Mouse (Mus musculus) midbrain, embryonic 15.5 days (tissue): ENCODE results near the gene Man2b1. TPM values are rescaled to one million over a fixed set of nuclear protein-coding genes. Genes with fewer than 3 reads are reported as not detected.

Source experiments
- ATAC-seq: fragments of 200-750 bp; cut with Nextera tagmentation; replicated peaks from 2 replicates; pipeline ENCODE4 v1.8.0; 2017; ENCODE audit warnings: moderate TSS enrichment
- H3K27ac ChIP-seq: fragments of 300-500 bp; sonication (generic); 2 replicates; pipeline ENCODE4 v1.5.1; 2015; ENCODE audit warnings: mild to moderate bottlenecking, inconsistent platforms
- H3K27me3 ChIP-seq: fragments of 300-500 bp; sonication (generic); replicated peaks from 2 replicates; pipeline ENCODE4 v1.6.1; 2015; ENCODE audit warnings: inconsistent platforms
- H3K36me3 ChIP-seq: fragments of 300-500 bp; sonication (generic); replicated peaks from 2 replicates; pipeline ENCODE4 v1.6.1; 2015; ENCODE audit warnings: inconsistent platforms
- H3K4me1 ChIP-seq: fragments of 300-500 bp; sonication (generic); 2 replicates; pipeline ENCODE4 v1.6.1; 2015; ENCODE audit warnings: inconsistent platforms
- H3K4me2 ChIP-seq: fragments of 300-500 bp; sonication (generic); 2 replicates; pipeline ENCODE4 v1.6.1; 2015; ENCODE audit warnings: inconsistent platforms, mild to moderate bottlenecking, moderate library complexity
- H3K4me3 ChIP-seq: fragments of 300-500 bp; sonication (generic); 2 replicates; pipeline ENCODE4 v1.5.1; 2015; ENCODE audit warnings: mild to moderate bottlenecking, inconsistent platforms
- H3K9ac ChIP-seq: fragments of 300-500 bp; sonication (generic); 2 replicates; pipeline ENCODE4 v1.6.1; 2015; ENCODE audit warnings: mild to moderate bottlenecking, inconsistent platforms
- H3K9me3 ChIP-seq: fragments of 300-500 bp; sonication (generic); 2 replicates; pipeline ENCODE4 v1.6.1; 2016; ENCODE audit warnings: inconsistent platforms
- WGBS: fragments of 180-500 bp; shearing (Covaris S2); methylation state at CpG from one replicate; pipeline ENCODE4 v1.1.7; 2015; ENCODE audit warnings: mixed read lengths; 5-methylcytosine and 5-hydroxymethylcytosine counted together
- polyA plus RNA-seq: library from polyadenylated mRNA; unstranded; fragments of >200 nt; fragmentation: Nextera tagmentation; extraction: Ambion mirVana; gene quantifications from 2 replicates; pipeline ENCODE4 v1.2.1, GENCODE M21; 2015

The Man2b1 gene
- polyA plus RNA-seq, 1 experiment from 2014 or later, result 20.0 TPM

DNA sequence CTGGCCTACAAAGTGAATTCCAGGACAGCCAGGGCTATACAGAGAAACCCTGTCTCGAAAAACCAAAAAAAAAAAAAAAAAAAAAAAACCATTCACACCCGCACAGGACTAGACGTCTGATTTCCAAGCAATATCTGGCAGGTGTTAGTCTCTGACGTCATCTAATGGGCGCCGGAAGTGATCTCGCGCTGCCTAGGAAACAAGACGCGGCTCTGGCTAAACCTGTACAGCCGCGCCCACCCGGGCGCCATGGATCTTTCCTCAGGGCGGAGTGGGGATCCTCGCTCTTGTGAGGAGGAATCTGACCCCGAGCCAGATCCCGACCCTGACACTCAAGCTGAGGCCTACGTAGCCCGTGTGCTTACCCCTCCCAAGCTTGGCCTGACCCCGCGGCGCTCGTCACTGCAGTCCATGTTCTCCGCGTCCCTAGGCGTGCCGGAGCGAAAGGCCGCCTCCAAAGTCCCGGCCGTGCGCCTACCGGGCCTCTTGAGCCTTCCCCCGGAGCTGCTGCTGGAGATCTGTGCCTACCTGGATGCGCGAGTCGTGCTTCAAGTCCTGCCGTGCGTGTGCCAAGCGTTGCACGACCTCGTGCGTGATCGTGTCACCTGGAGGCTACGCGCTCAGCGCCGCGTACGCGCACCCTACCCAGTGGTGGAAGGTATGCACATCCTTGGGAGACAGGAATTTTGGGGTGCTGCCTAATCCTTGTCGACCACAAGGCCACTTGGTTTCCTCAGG is 23.0 kb upstream of the Man2b1 start, which contains the start of gene Fbxw9:
Gene Fbxw9 (plus strand): TSS at position 177 of the 738 bp plus-strand sequence.
- Histone ChIP-seq H3K9me3 (no peaks in the 10 kb centered on the region), H3K4me1 (peaks cover 19% of the 10 kb centered on the region), H3K4me3 (peak within 1 kb of the TSS; percentile 75), H3K27ac (peak within 1 kb of the TSS; percentile 76), H3K4me2 (peak within 1 kb of the TSS; percentile 83), H3K36me3 (peaks cover 16% of the 10 kb centered on the region), H3K27me3 (no peaks in the 10 kb centered on the region), H3K9ac (peak within 1 kb of the TSS; percentile 63)
- WGBS, result under 1% methylated on average over 53 of the region's 53 CpGs
- ATAC-seq, result peak; percentile 93

DNA sequence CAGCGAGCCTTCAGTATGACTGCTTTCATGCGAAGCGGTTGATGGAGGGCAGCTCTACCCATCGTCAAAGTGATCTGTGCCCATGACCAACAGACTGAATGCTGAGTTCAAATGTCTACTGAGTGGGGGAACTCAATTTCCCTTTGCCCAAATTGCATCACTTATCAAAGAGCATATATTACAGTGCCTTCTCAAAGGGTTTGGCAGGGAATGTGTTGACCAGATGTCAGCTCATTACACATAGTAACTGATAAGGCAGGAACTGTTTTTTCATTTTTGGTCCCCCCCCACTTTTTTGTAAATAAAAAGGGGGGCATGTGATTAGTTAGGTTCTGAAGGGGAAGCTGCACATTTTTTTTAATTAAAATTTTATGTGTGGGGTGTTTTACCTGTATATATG is 20.5 kb upstream of the Man2b1 start:
- no peaks in the 10 kb centered on the region for H3K9me3 ChIP-seq
- ATAC-seq, result no peak
- no peak overlapping the region for H3K4me2 ChIP-seq
- no peaks in the 10 kb centered on the region for H3K27me3 ChIP-seq
- WGBS, result 99% methylated on average over 4 of the region's 4 CpGs
- peaks cover 19% of the 10 kb centered on the region for H3K4me1 ChIP-seq
- H3K9ac ChIP-seq, result no peak overlapping the region
- peaks cover 10% of the 10 kb centered on the region; the same call in 1 of the 2 replicates for H3K36me3 ChIP-seq
- H3K27ac ChIP-seq, result no peak overlapping the region
- H3K4me3 ChIP-seq, result no peak overlapping the region

DNA sequence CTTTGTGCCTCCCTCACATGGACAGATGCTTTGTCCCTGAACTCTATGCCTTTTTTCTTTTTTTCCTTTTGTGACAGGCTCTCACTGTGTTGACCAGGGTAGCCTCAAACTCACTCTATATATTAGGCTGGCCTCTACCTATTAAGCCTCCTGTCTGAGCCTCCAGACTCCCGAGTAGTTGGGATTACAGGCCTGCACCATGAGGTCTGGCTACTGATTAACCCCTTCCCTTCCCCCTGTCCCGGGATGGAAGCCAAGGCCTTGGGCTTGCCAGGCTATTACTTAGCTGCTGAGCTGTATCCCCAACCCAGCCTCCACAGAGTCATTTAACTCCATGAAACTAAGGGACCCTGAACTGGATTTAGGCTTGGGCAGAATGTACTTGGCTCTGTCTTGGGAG is 17.9 kb upstream of the Man2b1 start:
- Histone ChIP-seq H3K27me3 (no peaks in the 10 kb centered on the region), H3K27ac (no peak overlapping the region), H3K9me3 (no peaks in the 10 kb centered on the region), H3K9ac (no peak overlapping the region), H3K36me3 (peaks cover 10% of the 10 kb centered on the region; the same call in 1 of the 2 replicates), H3K4me2 (no peak overlapping the region), H3K4me1 (peaks cover 19% of the 10 kb centered on the region), H3K4me3 (no peak overlapping the region)
- WGBS, result 44% methylated on average over 2 of the region's 2 CpGs
- ATAC-seq, result no peak

DNA sequence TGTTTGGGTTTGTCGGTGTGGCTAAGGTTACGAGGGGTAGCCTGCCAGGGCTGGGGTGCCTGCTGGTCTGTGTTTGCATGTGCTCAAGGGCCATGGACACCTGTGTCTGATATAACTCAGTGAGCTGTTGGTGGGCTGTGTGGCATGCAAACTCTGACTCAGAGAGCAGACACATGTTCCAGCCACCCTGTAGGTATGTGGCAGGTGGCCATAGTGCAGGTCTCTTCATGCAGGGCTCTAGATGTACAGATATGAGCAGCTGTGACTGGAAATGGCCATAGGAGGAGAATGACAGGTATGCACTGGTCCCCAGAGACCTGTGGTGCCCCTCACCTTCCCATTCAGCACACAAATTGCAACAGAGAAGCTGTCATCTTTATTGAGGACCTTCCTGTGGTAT is 15.9 kb upstream of the Man2b1 start:
- Histone ChIP-seq H3K27me3 (no peaks in the 10 kb centered on the region), H3K9ac (0 out of 2 replicates have a peak overlapping the region, but pooled peaks have one; percentile 5), H3K36me3 (peaks cover 10% of the 10 kb centered on the region; the same call in 1 of the 2 replicates), H3K4me3 (no peak overlapping the region), H3K27ac (no peak overlapping the region), H3K9me3 (no peaks in the 10 kb centered on the region), H3K4me2 (no peak overlapping the region), H3K4me1 (peaks cover 10% of the 10 kb centered on the region)
- no peak for ATAC-seq
- 93% methylated on average over 2 of the region's 2 CpGs for WGBS

DNA sequence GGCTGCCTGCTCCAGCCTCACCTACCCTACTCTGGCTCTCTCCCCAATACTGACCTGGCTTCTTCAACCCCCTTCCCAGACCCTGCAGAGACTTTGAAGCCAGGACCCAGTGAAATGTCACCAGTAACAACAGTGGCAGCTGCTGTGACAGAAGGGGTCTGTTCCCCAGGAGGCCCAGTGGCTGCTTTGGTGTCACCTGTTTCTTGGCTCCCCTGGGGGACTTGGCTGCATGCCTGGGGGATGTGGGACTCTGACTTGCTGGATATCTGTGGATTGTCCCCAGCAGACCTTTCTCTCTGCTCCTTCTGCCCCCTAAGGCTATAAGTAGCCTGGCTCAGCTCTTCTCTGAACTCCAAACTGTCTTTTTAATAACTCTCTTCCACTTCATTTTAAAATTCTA is 15.1 kb upstream of the Man2b1 start, which contains the start of gene Gm5741:
Gene Gm5741 (minus strand): TSS at position 1 of the 400 bp plus-strand sequence.
- Histone ChIP-seq H3K4me3 (no peak within 1 kb of the TSS), H3K4me1 (peaks cover 17% of the 10 kb centered on the region), H3K9me3 (no peaks in the 10 kb centered on the region), H3K27ac (no peak within 1 kb of the TSS), H3K27me3 (no peaks in the 10 kb centered on the region), H3K9ac (0 out of 2 replicates have a peak within 1 kb of the TSS, but pooled peaks have one; percentile 5), H3K4me2 (no peak within 1 kb of the TSS), H3K36me3 (peaks cover 10% of the 10 kb centered on the region; the same call in 1 of the 2 replicates)
- ATAC-seq, result no peak

DNA sequence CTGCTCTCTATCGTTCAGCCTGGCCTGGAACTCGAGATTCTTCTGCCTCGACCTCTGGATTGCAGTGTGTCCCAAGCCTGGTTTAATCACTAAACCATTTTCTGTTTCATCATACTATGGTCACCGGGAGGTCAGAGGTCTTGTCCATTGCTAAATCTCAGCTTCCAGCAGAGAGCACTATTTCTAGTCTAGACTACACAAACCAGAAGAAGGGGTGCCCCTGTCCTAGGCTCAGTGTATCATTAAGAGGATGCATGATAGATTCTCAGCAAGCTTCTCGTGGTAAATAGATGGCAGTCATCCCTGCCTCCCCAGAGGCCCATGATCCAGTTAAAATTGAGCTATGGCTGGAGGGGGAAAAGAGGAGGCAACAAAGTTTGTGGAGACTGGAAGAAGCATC is 12.0 kb upstream of the Man2b1 start:
- ATAC-seq, result no peak
- Histone ChIP-seq H3K9me3 (no peaks in the 10 kb centered on the region), H3K4me1 (peaks cover 22% of the 10 kb centered on the region), H3K27me3 (no peaks in the 10 kb centered on the region), H3K36me3 (peaks cover 23% of the 10 kb centered on the region), H3K9ac (no peak overlapping the region), H3K27ac (peak overlapping the region; percentile 90), H3K4me3 (peak overlapping the region; percentile 79), H3K4me2 (peak overlapping the region; percentile 76)
- WGBS, result 85% methylated on average over 5 of the region's 5 CpGs

DNA sequence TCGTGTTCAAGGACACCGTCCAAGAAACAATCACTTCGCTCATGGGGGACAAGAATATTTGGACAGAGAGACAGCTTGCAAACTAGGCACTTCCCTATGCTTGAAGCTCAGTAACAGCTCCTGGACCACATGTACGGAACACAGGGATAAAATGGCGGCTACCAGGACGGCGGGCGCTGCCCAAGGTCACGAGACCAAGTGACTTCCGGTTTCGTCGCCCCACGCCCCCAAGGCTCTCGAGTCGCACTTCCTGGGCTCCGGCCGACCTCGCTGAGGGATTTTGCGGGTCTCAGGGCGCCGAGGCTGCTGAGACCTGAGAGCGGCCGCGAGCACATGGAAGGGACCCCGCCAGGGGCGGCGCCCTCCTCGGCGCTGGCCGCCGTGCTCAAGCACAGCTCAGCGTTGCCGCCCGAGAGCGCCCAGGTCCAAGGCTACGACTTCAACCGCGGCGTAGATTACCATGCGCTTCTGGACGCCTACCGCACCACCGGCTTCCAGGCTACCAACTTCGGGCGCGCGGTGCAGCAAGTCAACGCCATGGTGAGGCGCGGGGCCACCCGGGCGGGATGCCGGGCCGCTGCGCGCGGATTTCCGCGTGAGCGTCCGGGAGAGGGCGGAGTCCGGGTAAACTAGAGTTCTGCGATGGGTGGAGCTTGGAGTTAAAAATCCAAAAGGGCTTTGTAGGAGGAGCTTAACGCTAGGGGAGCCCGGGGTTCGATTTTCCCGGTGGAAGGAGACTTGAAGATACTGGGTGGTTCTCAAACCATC is 11.4 kb upstream of the Man2b1 start, which contains the start of gene Dhps:
Gene Dhps (plus strand): TSS at position 244 of the 768 bp plus-strand sequence.
- H3K36me3 ChIP-seq, result peaks cover 19% of the 10 kb centered on the region
- peak within 1 kb of the TSS; percentile 79 for H3K4me3 ChIP-seq
- ATAC-seq, result peak; percentile 90
- no peaks in the 10 kb centered on the region for H3K9me3 ChIP-seq
- H3K9ac ChIP-seq, result peak within 1 kb of the TSS; percentile 70
- no peaks in the 10 kb centered on the region for H3K27me3 ChIP-seq
- H3K27ac ChIP-seq, result peak within 1 kb of the TSS; percentile 90
- WGBS, result under 1% methylated on average over 68 of the region's 68 CpGs
- H3K4me1 ChIP-seq, result peaks cover 22% of the 10 kb centered on the region
- peak within 1 kb of the TSS; percentile 76 for H3K4me2 ChIP-seq

DNA sequence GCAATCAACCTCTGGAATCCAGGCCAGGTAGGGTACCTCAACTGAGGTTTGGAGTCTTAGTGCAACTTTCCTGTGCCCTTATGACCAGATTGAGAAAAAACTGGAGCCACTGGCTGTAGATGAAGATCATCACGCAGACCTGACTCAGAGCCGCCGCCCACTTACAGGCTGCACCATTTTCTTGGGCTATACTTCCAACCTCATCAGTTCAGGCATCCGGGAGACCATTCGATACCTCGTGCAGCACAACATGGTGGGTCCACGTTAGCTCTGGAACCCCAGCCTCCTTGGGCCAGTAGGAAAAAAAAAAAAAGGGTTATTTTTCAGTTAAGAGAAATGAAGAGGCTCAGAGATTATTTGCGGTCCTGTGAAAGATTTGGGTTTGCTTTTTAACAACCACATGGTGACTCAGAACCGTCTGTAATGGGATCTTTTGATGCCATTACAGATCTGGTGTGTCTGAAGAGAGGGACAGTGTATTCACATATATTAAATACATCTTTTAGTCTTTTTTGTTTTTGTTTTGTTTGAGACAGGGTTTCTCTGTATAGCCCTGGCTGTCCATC is 10.6 kb upstream of the Man2b1 start:
- Histone ChIP-seq H3K9ac (peak overlapping the region; percentile 70), H3K4me2 (peak overlapping the region; percentile 76), H3K4me1 (peaks cover 22% of the 10 kb centered on the region), H3K36me3 (peaks cover 19% of the 10 kb centered on the region), H3K9me3 (no peaks in the 10 kb centered on the region), H3K4me3 (peak overlapping the region; percentile 79), H3K27me3 (no peaks in the 10 kb centered on the region), H3K27ac (peak overlapping the region; percentile 90)
- ATAC-seq, result no peak
- 42% methylated on average over 9 of the region's 9 CpGs for WGBS

DNA sequence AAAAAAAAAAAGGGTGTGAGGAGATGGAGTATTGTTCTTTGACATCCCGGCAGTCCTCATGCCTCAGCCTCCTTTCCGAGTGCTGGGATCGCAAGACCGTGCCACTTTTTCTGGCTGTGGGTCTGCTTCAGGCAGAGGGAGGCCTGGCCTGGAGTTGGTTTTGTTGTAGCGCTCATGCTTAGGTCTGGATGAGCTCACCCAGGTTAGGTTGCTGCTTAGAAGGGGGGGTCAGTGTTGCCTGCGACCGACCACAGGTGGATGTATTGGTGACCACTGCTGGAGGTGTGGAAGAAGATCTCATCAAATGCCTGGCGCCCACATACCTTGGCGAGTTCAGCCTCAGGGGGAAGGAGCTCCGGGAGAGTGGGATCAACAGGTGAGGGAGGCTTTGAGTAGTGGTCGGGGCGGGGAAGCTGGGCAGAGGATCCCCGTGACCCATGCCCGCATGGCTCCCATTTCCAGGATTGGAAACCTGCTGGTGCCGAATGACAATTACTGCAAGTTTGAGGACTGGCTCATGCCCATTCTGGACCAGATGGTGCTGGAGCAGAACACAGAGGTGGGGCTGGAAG is 9.9 kb upstream of the Man2b1 start:
- Histone ChIP-seq H3K36me3 (peaks cover 19% of the 10 kb centered on the region), H3K9me3 (no peaks in the 10 kb centered on the region), H3K27me3 (no peaks in the 10 kb centered on the region), H3K4me3 (0 out of 2 replicates have a peak overlapping the region, but pooled peaks have one; percentile 79), H3K4me2 (no peak overlapping the region; the same call in 1 of the 2 replicates), H3K27ac (no peak overlapping the region), H3K9ac (no peak overlapping the region), H3K4me1 (peaks cover 22% of the 10 kb centered on the region)
- ATAC-seq, result no peak
- 93% methylated on average over 15 of the region's 15 CpGs for WGBS

DNA sequence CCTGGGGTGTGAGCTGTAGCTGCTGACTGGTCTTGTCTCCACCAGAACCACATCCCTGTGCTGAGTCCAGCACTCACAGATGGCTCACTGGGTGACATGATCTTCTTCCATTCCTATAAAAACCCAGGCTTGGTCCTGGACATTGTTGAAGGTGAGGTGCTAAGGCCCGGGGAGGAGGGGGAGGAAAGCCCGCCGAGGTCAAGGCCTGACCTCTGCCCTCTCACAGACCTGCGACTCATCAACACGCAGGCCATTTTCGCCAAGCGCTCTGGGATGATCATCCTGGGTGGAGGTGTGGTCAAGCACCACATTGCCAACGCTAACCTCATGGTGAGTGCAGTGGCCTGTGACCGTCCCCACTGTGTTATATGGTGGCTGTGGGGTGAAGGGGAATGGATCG is 8.9 kb upstream of the Man2b1 start:
- Histone ChIP-seq H3K36me3 (peaks cover 19% of the 10 kb centered on the region), H3K9ac (no peak overlapping the region)
- WGBS, result 87% methylated on average over 10 of the region's 10 CpGs

DNA sequence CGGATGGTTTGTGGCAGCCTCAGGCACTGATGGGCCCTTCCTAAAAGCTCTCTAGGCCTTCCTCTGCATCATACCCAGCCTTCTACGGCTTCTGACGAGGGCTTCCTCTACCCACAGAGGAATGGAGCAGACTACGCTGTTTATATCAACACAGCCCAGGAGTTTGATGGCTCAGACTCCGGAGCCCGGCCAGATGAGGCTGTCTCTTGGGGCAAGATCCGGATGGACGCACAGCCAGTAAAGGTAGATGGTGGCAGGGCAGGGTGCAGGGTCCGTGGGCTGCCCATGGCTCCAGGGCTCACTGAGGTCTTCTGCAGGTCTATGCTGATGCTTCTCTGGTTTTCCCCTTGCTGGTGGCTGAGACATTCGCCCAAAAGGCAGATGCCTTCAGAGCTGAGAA is 8.5 kb upstream of the Man2b1 start:
- no peak for ATAC-seq
- Histone ChIP-seq H3K9ac (no peak overlapping the region), H3K4me3 (no peak overlapping the region), H3K4me2 (no peak overlapping the region), H3K9me3 (no peaks in the 10 kb centered on the region), H3K27me3 (no peaks in the 10 kb centered on the region), H3K27ac (no peak overlapping the region), H3K36me3 (peaks cover 19% of the 10 kb centered on the region), H3K4me1 (peaks cover 26% of the 10 kb centered on the region)
- 93% methylated on average over 10 of the region's 10 CpGs for WGBS

More for the DNA sequence above, 8.9 kb upstream of the Man2b1 start:
- Histone ChIP-seq H3K9me3 (no peaks in the 10 kb centered on the region), H3K4me3 (no peak overlapping the region), H3K27ac (no peak overlapping the region), H3K4me2 (no peak overlapping the region), H3K27me3 (no peaks in the 10 kb centered on the region), H3K4me1 (peaks cover 22% of the 10 kb centered on the region)
- ATAC-seq, result no peak

DNA sequence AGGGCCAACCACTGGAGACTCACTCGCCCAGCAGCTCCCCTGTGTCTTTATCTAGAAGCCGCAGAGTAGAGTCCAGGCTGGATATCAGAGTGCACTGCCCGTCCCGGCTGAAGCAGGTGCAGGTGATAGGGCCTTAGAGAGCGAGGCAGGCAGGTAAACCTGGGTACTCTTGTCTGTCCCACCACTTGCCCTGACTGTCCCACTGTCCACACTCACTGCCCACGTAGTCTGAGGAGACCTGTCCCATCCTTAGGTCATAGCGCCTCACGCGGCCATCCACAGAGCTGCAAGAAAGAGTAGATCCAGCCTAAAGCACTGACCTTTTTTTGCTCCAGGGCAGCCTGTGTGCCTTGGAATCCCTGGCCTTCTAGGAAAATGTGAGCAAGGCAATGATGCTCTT is 7.1 kb upstream of the Man2b1 start:
- no peak overlapping the region for H3K4me3 ChIP-seq

More for the DNA sequence above, 7.1 kb upstream of the Man2b1 start:
- Histone ChIP-seq H3K4me2 (no peak overlapping the region), H3K4me1 (peaks cover 27% of the 10 kb centered on the region), H3K27ac (no peak overlapping the region), H3K27me3 (no peaks in the 10 kb centered on the region), H3K36me3 (peaks cover 19% of the 10 kb centered on the region), H3K9ac (no peak overlapping the region), H3K9me3 (no peaks in the 10 kb centered on the region)
- no peak for ATAC-seq
- 74% methylated on average over 9 of the region's 9 CpGs for WGBS
